Mouse (Mus musculus): ENCODE results near the gene Nom1.
"Not testable (repeated sequence)": the region's sequence is repeated elsewhere in the genome, so short reads cannot be mapped to it uniquely, and the experiment has no call there.

- not testable (repeated sequence) for TF ChIP-seq CTCF (IDR thresholded peaks at IDR 0.05; ENCODE audit: insufficient read depth, low read length); POLR2A (IDR thresholded peaks at IDR 0.05; ENCODE audit: borderline replicate concordance, extremely low read depth, low read depth, low read length)
Observed at GRCm38 (mm10) chr5:29423330-29423729, 11.1 kb upstream of the Nom1 start.

All from lung, adult 2 months (tissue).